Mouse (Mus musculus): ENCODE results near the gene Gfpt1.
A peak's percentile ranks its signal among the peaks of the same experiment; 100 is the strongest.
"Not testable (repeated sequence)": the region's sequence is repeated elsewhere in the genome, so short reads cannot be mapped to it uniquely, and the experiment has no call there.

Gfpt1 gene

DNA sequence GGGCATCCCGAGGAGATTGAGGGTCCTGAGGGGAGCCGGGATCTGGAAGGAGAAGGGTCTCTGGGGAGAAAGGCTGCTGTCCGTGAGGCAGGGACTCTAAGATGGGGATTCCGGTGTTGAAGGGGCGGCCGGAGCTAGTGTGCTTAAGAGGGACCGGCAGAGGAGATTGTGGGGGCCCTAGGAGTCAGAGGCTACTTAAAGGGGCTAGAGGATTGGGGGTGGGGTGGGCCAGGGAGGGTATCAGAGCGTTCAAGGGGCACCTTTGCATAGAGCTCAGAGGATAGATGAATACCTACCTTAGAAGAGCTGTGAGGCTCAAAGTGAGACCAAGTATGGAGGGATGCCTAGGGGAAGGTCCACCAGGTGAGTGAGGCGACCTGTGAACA lies 478 bp downstream of the Gfpt1 start:
- no peak for DNase-seq

DNA sequence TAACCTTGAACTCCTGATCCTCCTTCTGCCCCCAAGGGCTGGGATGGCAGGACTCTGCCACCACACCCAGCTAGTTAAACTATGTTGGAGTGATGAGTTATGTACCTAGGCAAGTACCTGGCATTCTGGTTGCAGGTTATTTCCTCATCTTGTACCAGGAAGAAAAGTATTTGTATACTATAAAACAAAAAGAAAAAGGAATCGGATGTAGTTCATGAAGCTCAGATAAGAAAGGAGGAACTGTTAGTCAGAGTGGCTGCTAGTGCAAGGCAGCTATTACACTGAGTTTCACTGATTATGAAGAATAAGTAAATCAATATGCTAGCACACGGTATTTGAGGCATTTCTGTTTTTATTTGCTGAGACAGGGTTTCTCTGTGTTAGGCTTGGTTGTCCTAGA lies 2.2 kb downstream of the Gfpt1 start:
- no peak for DNase-seq

DNA sequence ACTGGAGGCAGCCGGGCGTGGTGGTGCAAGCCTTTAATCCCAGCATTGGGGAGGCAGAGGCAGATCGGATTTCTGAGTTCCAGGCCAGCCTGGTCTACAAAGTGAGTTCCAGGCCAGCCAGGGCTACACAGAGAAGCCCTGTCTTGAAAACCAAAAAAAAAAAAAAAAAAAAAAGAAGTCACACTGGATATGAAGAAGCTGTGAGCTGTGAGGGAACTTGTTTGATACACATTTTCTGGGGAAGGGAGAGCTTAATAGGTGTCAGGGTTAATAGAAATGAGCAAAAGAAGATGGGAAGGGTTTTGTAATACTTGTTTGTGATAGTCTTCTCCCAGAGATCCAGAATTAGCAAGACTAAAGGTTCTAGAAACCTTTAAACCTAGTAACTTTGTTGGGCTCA lies 2.9 kb downstream of the Gfpt1 start:
- DNase-seq: no peak

GRCm38 (mm10) chr6:87048712-87049111 lies 6.1 kb downstream of the Gfpt1 start:
- DNase-seq: not testable (repeated sequence)

DNA sequence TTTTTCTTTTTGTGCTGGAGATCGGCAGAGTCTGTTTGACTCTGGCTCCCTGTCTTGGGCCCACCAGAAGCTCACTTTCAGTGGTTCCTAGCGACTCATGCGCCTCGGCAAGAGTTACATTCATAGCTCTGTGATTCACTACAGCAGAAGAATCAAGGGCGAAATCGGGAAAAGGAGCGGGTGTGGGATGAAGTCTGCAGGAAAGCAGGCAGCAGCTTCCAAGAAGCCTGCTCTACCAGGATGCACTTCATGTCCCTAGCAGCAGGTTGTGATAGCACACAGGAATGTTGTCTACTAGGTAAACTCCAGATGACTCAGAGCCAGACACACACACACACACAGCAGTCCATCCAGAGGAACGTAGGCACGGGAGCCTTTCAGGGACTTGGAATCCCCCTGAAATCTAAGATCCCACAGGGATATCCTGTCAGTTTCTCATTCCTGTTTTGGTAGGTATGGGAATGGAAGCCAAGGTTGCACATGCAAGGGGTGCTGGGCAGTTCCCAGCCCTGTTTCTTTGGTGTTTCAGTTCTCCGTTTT lies 9.3 kb downstream of the Gfpt1 start:
- DNase-seq: no peak

GRCm38 (mm10) chr6:87054193-87054592 lies 11.5 kb downstream of the Gfpt1 start:
- DNase-seq: no peak

- DNase-seq: no peak
Observed at GRCm38 (mm10) chr6:87059754-87060153, 17.1 kb downstream of the Gfpt1 start.

DNA sequence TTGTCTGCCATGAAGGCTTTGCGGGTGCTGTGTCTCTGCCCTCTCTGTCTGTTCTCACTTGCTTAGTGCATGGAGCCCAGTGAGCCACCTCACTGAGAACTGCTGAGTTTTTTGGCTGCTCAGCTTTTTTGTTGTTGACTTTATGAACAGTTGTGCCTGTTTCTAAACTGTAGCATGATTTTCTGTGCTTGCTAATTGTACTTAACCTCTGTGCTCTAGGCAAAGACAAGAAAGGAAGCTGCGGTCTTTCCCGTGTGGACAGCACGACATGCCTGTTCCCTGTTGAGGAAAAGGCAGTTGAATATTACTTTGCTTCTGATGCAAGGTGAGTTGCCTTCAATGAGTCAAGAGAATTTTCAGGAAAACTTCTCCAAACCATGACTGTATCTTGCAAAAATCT lies 20.9 kb downstream of the Gfpt1 start:
- no peak for DNase-seq

DNA sequence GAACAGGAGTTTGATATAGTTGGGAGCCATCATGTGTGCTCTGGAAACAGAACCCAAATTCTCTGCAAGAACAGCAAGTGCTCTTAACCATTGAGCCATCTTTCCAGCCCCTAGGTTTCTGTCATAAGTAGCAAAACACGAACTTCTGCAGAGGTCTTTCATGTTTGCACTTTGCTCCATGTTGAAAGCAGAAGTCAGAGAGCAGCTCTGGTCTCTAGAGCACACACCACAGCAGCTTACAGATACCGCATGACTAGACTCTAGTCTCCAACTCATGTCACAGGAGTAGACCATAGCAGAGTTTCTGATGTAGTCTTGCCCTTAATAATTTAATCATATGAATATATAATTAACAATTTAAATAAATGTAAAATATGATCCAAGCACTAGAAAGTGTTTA lies 25.6 kb downstream of the Gfpt1 start:
- DNase-seq: no peak

- DNase-seq: no peak
Observed at GRCm38 (mm10) chr6:87069195-87069900, 26.7 kb downstream of the Gfpt1 start.

- DNase-seq: no peak
Observed at GRCm38 (mm10) chr6:87070641-87071040, 28.0 kb downstream of the Gfpt1 start.

DNA sequence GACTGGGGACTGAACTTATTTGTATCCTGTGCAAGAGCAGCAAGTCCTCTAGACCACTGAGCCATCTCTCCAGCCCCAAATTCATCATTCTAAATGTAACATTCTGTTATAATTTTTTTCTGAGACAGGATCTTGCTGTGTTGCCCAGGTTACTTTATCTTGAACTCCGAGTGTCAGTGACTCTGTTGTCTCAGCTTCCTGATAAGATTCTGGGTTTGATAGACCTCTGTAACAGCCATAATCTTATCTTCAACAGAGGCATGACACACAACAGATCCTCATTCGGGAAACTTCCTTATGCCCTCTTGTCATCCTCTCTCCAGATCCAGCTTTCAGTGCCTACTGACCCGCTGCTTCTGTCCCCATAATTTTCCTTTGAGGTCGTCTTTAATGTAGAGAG lies 30.1 kb downstream of the Gfpt1 start:
- no peak for DNase-seq

DNA sequence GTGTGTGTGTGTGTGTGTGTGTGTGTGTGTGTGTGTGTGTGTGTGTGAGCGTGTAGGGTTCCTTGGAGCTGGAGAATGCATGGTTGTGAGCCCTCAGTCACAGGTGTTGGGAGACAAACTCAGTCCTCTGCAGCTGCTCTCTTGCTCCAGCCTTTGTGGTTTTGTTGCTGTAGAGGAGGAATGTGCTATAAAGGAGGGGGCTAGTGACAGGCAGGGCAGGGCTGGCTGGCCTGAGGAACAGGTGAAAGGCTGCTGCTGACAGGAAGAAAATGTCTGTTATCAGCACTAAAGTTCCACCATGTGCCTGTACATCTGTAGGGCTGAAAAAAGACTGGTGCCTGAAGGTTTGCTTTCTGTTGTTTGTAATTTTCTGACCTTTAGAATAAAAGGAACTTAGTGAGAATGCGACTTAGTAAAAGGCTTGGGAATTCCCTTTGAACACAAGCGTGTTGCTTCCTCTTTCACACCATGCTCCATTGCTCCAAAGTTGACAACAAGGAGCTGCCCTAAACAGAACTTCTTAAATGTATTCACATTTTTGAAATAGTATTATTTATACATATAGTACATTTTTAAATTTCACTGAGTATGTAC lies 32.5 kb downstream of the Gfpt1 start:
- no peak for DNase-seq

DNA sequence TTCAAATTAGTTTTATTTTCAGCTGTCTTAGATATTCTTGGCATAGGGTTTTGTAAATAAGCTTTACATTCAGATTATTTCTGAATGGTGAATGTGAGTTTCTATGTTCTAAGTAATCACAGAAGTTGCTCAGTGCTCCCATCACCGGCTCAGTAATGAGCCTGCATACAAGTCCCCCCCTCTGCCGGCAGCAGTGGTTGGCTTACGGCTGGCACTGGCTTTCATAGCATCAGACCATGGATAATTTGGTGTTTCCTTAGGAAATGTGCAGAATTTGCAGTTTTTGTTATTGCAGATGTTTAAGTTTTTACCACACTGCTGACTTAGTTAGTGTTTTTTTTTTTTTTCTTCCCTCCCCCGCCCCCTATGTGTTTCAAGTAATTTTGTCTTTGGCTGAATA lies 36.8 kb downstream of the Gfpt1 start:
- DNase-seq: no peak

GRCm38 (mm10) chr6:87085026-87085425 lies 42.4 kb downstream of the Gfpt1 start:
- DNase-seq: no peak

- no peak for DNase-seq
Observed at GRCm38 (mm10) chr6:87088356-87088755, 45.7 kb downstream of the Gfpt1 start.

DNA sequence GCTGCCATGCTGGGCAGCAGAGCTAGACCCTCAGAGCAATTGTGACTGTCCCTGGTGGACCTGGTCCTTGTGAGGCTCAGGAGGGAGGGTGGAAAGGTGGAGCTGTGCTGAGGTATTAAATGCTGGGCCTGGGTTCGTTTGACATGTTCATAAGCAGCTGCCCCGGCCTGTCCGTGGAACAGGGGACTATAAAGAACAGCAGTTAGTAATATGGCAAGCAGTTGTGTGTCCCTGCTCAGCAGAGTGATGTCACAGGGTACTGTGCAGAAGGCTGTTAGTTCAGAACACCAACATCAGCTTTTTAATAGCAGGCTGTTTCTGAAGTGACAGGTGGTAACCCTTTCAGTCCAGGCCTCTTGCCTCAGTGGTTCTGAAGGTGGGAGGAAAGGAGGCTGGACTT lies 48.2 kb downstream of the Gfpt1 start:
- no peak for DNase-seq

- DNase-seq: no peak
Observed at GRCm38 (mm10) chr6:87092476-87092875, 49.8 kb downstream of the Gfpt1 start.

DNA sequence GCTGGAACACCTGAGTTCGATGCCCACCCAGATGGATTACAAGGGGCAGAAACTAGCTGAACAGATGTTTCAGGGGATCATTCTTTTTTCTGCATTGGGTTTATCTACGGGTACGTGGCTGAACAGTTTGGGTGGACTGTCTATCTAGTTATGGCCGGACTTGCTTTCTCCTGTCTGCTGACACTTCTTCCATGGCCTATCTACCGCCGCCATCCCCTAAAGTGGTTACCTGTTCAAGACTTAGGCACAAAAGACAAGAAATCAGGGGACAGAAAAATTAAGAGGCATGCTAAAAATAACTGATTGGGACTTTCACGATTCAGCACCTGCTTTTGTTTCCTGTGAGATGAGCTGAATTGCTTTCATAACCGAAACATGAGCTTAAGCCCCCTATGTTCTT lies 51.0 kb downstream of the Gfpt1 start:
- DNase-seq: not testable (repeated sequence)

DNA sequence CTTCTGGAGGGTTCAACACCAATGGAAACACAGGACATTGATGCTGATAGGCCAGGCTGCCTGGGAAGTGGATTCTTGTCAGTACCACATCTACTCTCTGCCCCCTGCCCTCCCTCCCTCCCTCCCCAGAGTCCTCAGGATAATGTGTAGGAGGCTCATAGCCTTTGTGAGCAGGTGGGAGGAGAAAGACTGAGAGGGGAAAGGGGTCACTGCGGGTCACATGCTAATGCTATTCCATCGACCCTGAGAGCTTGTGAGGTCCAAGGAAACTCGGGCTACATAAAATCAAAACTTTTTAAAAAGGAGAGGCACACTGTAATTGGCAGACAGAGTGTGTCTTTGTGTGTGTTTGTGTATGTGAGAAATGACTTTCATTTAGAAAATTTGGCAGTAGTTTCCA lies 56.6 kb downstream of the Gfpt1 start:
- DNase-seq: no peak

- no peak for DNase-seq
Observed at GRCm38 (mm10) chr6:87099671-87100296, 57.1 kb downstream of the Gfpt1 start.

DNA sequence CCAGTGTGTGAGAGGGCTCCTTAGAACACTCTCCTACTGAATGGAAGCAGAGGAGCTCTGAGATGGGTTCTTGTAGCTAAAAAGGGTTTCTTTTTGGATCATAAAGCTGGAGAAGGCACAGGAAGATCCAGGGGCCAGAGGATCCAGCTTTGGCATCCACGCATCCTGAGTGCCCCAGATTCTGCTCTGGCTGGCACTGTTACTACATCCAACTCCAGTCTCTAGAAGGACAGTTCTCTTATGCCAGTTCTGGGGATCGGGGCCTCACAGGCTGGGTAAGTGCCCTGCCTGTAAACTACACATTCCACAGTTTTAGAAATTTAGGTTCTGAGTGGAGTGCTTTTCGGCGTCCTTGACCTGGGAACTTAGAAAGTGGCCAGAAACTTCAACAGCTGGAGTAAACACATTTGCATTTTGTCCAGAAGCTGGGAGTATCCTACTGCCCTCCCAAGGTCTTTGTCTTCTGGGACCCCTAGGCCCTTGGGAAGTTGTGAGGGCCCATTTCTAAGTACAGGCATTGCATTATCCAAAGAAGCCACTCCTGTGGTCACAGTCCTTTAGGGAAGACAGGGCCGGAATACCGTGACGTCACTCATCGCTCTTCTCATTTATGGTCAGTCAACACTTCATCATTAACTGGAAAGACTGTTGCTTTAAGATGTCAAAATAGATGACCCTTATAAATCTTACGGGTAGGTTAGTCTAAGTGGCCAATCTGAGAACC lies 57.8 kb downstream of the Gfpt1 start:
- DNase-seq: no peak

GRCm38 (mm10) chr6:87101281-87101954 lies 58.8 kb downstream of the Gfpt1 start:
- DNase-seq: peak; percentile 78
